Mouse (Mus musculus): ENCODE measurements around the gene Nav2.

The Nav2 gene

DNA sequence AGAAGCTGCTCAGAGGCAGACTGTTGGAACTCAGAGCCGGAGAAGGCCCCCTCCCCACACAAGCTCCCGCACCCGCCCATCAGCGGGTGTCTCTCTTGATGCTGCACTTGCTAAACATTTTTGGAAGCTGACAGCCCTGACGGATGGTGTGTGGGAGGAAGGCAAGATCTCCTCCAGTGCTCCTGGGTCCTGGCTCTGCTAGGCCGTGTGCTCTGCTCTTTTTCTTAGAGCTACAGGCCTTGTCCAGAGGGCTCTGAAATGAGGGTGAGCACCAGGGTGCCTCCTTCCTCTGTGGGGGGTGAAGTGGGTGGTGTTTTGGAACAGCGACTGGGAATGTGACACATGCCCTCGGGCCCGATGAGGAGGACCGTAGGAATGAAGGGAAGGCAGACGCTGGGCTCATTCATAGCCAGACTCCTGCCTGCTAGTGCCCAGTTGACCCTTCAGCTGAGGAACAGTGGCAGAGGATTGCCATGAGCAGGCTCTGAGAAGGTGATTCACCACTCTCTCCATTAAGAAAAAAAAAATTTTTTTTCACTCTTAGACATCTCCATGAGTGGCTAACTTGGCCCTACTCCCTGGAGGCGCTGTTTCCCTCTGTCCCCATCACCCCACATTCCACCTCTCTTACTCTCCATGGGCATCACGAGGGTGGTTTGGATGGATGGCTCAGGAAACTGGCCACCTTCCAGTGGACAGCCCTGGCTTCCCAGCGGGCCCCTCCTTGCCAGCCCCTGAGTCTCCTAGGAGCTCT, 340.0 kb downstream of the Nav2 start:
- DNase-seq (ENCODE audit: low read depth, low spot score): no peak

DNA sequence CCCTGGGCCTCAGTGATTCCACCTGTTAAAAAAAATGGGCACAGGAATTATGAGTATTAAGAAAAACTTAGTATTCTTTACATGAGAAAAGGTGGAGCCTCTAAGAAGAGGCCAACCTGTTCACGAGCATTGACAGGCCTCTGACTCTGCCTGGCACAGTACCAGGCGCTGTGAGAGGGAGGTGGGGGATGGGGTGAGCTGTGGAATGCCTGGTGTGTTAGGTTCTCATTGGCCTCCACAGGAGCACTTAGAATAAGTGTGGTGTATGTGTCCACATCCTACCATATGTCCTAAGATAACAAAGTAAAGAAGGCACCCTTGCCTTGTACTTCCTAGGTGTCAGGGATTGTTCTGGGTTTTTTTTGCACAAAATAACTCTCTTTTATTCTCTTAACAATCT, 340.9 kb downstream of the Nav2 start:
- no peak for DNase-seq (ENCODE audit: low read depth, low spot score)

DNA sequence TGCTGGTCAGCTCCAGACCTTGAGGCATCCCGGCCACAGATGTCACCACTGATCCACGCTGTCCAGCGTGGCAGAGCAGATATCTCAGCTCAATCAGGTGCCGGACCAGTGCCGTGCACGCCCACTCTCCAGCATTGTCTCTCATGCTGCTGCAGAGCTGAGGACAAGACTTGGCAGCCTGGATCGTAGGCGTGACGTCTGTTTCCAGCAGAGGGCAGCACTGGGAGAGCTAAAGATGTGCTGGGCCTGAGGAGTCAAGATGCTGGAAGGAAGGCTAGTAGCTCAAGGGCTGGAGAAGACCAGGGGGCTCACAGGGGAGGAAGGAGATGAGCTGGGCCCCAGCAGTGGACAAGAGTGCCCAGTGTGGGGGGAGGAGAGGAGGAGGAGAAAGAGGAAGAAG, 341.5 kb downstream of the Nav2 start:
- DNase-seq (ENCODE audit: low read depth, low spot score): peak; percentile 86

DNA sequence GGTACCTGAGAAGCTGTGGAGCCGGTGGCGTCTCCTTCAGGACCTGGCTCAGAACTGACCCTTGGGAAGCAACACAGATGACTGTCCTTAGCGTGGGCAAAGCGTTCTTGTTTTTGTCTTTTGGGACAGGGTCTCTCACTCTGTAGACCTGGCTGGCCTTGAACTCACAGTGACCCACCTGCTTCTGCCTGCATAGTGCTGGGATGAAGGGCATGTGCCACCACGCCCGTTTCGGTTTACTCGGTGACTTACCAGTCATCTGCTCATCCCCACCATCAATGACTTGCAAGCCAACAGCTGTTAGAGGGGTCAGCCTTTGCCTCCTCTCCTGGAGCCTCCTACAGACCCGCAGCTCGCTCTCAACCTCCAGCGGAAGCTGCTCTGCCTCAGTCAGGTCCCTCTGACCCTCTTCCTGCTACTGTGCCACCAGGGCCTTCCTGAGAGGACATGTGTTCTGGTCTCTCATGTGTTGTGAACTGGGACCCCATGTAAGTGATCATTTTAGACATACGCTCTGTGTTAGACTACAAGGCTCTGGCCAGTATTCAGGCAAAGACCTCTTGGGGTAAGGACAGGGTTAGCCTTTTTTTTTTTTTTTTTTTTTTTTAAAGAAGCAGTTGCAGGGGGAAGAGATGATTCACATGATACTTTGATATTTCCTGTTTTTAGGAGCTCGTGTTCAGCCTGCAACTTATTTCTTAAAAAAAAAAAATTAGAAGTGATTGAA, 342.2 kb downstream of the Nav2 start:
- peak; percentile 55 for DNase-seq (ENCODE audit: low read depth, low spot score)

DNA sequence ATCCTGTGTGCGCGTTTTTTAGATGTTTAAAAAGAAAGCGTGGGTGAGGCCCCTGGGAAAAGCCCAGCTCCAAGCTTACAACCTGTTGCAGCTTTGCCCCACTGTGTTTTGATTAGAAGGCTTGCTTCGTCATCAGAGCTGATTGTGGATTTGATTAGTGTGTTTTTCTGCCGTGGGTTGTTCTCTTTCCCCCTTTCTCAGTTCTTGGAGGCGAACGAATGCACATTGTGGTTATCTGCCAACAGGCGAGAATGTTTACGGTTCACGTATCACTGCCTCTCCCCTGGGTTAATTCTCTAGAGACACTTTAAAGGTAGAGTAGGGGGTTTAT, 342.8 kb downstream of the Nav2 start:
- peak; percentile 72 for DNase-seq (ENCODE audit: low read depth, low spot score)

DNA sequence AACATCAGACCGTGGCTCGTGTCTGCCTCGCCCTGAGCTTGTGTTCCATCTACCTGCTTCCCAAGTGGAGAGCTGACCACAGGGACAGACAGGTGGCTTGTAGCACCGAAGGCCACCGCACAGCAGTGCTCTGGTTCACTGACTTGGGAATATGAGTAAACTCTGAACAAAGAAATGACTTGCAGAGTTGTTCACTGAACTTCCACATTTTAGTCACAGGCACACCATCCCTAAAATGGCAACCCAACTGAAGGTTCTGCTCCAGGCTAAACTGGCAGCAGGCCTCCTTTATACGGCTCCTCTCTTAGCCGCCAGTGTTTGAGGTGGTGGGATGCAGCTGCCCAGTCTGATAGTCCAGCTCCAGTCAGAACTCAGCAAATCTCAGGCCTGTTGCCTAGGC, 343.9 kb downstream of the Nav2 start:
- DNase-seq (ENCODE audit: low read depth, low spot score): peak; percentile 44

DNA sequence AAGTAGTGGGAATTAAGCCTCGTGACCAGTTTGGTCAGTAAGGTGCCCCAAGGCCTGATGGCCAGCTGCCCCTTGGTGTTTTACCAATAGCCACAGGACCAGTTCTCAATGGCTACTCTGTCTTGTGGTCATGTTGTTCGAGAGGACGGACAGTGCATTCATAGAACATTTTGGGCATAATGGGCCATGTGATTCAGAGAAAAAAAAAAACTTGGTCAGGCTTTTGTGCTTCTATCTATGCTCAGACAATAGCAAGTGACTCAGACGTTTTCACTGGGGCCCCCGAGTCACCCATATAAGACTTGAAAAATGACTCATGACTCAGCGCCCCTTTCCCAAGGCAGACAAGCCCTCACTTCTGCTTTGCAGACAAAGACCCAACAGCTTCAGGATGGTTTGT, 344.4 kb downstream of the Nav2 start:
- peak; percentile 52 for DNase-seq (ENCODE audit: low read depth, low spot score)

DNA sequence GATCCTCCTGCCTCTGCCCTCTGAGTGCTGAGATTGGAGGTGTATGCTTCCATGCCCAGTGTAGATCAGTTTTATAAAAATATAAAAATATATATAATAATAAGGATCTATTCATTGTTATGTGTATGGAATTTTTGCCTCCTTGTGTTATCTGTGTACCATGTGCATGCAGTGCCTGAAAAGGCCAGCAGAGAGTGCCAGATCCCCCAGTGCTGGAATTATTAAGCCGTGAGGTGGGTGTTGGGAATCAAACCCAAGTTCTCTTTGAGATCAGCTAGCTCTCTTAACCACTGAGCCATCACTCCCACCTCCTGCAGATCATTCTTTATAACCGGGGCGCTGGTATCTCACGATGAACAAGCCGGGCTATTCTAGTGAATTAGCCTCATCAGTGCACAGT, 346.5 kb downstream of the Nav2 start:
- peak; percentile 18 for DNase-seq (ENCODE audit: low read depth, low spot score)

DNA sequence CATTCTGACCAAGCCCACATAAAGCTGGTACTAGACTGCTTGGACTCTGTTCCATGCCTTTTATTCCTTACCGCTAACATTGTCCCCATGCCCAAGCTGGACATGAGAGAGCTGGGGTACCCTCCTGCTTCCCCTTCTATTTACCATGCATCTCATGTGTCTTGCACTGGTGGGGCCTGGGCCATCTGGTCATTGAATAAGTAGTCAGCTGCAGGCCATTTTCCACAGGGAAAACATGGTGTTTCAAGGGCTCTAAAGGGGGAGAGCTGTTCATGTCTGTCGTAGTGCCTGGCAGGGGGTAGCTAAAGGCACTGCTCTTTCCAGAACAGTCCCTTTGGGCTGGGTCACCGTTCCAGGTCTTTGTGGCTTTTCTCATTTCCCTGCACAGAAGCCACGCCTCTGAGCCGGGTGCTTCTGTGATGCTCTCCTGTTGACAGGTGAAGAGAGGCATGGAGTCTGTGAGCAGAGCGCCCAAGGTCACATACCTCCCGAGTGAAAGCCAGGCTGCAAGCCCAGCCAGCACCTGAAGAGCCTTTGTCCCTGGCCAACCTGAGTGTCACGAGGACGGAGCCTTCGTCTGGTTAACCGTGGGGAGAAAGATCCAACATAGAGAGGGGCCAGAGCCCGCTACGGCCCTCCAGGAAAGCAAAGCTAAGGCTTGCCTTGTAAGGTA, 348.9 kb downstream of the Nav2 start:
- no peak for DNase-seq (ENCODE audit: low read depth, low spot score)

DNA sequence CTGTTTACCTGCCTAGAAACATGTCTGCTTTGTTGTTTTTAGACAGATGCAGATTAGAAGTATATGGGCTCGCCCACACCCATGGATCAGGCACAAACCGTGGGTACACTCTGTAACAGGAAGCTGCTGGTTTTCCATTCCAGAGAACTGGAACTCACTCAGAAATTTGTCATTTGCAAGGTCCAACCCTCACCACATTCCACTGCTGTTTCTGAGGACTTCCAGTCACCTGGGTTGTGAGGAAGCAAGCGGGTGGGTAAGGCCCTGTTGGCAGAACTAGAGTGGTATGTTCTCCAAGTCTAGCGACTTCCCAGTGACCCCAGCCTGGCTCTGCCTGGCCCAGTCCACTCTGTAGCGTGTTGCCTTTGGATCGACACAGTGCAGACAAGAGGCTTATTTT, 349.6 kb downstream of the Nav2 start:
- DNase-seq (ENCODE audit: low read depth, low spot score): no peak

DNA sequence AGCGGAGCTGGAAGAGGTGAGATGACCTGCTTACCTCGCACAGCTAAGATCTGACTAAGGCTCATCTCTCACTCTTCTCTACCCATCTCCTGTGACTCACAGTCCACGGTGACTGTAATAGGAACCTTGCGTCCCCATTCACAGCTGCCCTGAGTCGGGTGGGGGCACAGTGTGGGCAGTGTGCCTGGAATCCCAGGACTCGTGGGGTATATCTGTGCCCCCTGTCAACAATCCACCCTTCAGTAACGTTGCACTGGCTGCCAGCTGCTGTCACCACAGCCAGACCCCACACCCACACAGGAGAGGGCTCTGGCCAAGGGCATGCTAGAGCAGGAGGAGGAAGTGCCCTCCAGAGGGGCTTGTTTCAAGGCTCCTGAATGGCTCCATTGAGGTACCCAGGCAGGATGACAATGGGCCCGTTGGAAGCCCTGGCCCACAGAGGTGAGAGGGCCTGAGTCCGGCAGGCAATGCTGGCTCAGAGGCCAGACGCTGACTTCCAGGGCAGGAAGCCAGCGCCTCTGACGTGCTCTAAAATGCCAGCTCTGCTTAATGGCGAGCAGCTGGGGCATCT, 353.5 kb downstream of the Nav2 start:
- no peak for DNase-seq (ENCODE audit: low read depth, low spot score)

DNA sequence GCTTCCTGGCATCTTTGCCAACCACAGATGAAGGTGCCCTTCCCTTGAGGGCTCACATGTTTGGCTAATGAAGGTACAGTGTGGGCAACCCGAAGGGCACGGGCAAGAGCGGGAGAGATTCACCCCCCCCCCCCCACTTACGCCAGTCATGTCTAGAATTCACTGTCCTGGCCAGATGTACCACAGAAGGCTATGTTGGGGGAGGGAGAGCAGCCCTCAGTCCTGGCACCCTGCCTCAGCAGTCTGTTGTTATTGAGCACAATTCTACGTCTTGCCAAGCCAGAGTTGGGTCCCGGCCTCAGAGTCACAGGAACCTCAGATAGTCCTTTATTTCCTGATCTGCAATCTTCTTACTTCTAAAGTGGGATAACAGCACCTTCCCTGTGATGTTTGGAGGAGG, 357.9 kb downstream of the Nav2 start:
- no peak for DNase-seq (ENCODE audit: low read depth, low spot score)

DNA sequence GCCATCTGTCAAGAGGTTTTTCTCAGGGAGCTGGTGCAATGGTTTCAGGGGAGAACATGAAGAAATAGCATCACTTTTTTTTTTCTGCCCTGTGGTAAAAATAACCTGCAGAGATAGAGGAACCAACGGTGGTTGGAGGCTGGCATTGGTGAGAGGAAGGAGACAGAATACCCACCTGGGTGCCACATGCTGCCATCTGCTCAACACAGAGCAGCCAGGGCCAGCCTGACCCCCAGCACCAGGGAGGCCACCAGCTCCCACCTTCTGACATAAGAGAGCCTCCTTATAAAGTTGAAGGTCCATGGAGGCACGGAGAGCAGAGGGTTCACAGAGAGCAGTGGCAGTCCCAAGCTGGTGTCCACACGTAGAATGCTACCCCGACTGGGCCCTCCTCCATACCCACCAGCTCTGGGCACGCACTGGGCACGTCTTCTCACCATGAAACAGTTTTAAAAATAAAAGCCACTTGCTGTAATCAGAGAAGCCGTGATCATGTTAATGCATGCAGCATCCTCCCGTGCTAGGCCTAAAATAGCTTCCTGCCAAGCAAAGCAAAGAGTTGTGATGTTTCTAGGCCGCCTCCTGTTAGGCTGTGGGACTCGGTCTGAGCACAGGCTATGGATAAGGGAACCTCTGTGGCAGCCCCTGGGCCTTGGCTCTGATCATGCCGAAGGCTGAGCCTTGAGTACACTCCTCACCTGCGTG, 359.3 kb downstream of the Nav2 start:
- peak; percentile 23 for DNase-seq (ENCODE audit: low read depth, low spot score)

DNA sequence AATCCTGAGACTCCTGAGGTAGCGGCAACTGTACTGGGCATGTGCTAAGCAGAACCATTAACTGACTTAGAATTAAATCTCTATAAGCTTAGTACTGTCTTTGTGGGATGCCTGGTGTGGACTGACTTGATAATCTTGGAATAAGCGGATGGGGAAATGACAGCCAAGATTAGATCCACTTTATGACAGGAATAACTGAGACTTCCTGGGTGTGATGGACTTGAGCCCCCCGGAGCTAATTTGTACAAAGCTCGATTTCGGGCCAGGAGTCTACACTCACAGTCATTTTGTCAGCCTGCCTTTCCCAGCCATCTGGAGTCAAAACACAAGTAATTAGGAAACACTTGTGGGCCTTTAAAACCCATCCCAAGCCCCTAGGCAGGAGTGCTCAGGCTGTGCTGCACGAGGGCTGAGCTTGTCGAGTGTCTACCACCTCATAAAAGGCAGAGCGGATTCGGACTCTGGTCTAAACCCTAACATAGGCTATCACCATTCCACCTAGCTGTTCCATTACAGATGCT, 359.9 kb downstream of the Nav2 start:
- DNase-seq (ENCODE audit: low read depth, low spot score): no peak

DNA sequence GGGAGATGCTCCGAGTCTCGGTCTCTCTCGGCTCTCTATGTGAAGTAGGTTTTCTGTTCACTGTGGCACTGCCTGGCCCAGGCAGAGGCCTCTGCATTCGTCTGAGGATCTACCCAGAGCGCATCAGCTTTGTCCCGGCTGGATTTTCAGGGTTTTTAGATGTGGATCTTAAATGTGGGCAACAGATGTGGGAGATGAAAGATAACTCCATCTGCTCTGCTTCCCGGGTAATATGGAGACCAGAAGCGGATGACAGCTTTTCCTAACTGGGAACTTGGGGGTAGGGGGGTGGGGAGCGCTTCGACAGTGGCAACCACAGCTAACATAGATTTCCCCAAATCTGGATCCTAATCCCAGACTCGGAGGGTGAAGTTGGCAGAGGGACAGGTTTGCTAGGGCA, 362.3 kb downstream of the Nav2 start:
- DNase-seq (ENCODE audit: low read depth, low spot score): no peak

DNA sequence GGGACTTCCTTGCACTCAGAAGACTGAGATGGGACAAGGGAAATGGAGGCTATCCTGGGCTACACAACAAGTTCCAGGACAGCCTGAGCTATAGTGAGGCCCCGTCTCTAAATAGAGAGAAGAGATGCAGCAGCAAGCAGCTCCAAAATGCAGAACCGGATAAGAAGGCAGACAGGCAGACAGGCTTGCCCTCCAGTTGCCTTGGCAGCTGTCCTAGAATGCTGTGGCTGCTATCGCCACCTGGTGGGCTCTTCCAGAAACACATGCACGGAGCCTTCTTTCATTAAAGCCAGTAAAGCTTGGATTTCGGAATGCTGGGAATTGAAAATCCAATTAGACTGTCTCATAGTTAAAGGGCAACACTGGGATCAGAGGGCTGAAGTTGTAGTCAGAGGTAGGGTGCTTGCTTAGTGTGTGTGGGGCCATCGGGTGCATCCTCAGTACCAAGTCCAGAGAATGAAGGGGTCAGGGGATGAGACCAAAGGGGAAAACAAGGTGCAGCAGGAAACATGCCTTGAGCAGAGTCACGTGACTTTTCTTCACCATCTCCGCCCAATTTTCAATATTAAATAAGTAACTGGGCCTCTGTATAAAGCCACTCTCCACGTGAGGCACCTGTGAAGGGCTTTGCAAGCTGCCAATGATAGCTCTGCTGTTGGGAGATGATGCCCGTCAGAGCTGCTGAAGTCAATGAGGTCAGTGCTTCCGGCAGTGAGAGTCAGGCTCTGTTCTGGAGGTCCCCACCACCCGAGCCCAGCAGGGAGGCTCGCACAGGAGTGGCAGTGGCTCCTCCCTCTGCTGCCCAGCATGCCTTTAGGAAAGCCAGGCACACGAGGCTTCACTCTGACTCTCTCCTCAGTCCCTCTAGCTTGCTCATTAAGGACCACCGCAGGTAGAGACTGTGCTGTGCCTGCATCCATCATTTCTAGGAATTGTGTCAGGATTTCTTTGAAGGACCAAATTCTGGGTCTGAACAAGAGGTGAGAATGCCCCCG, 364.2 kb downstream of the Nav2 start:
- peak; percentile 65 for DNase-seq (ENCODE audit: low read depth, low spot score)

DNA sequence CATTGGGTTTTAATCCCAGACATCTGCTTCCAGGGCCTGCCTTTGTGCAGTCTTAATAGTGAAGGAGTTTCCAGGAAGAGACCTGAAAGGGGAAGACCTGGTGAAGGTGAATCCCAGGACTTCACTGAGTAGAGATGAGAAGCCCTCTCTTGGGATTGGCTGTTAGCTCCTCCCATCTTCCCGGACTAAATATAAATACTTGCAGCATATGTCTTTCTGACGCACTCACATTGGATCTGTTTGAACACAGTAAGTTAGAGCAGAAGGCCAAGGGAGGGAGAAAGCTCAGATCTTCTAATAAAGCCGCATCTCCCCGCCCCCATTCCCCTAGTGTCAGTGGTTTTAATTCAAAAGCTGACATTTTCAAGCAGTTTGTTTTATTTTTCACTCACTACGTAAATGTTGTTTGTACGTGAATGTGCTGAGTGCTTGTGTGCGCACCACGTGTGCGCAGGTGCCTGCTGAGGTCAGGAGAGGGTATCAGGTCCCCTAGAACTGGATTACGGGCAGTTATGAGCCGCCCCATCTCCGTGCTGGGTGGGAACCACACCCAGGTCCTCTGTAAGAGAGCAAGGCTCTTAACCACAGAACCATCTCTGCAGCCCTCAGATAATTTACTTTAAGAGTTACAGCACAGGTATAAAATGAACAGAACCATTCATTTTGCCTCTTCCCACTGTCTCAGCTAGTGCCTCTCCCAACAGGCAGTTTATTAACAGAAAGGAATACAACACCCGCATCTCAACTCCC, 365.6 kb downstream of the Nav2 start:
- no peak for DNase-seq (ENCODE audit: low read depth, low spot score)

DNA sequence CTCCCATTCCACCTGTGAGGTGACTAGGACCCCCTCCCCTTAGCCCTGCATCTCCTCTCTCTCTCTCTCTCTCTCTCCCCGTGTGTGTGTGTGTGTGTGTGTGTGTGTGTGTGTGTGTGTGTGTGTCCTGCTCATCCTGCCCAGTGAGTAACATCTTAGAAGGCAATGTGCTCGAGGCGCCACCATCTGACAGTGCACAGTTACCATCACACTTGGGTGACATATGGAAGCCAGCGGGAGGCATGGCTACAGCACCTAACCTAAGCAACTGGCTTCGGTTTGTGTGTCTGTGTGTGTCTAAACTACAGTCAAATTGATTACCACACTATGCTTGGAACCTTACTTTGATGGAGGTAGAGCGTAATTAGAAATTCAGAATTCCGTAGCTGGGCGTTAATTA, 366.2 kb downstream of the Nav2 start:
- DNase-seq (ENCODE audit: low read depth, low spot score): no peak

DNA sequence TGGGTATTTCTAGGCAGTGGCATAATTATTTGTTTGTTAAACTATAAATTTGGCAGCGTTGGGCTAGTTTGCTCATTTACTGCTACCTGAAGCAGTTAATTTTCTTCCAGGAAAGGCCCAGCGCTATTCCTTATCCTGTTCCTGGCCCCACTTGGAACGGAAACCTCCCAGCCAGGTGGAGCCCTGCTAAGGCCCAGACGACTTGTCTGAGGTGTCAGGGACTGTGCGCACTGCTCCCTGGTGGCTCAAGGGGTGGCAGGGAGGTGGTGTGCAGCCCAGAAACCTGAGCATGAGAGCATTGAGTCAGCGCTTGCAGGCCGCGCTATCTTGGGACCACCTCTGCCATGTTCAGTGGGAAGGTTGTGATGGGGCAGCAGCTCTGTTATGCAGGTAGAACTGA, 367.6 kb downstream of the Nav2 start:
- DNase-seq (ENCODE audit: low read depth, low spot score): no peak

DNA sequence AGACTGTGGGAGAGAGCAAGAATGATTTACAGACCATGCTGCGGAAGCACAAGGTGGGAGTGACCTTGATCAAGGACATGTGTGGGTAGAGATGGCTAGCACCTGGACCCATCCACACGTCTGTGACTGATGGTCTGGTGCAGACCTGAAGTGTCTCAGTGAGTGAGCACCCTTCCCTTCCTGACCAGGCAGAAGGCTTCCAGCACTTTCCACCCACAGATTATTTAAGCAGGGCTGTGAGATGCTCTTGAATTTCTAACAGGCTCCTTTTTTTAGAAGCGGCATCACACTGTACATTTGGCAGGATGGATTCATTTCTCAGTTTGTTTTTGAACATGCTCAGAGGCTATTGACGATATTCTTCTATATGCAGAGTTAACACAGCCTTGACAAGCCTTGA, 369.2 kb downstream of the Nav2 start:
- DNase-seq (ENCODE audit: low read depth, low spot score): no peak
